Mouse (Mus musculus) small intestine, adult 2 months (tissue): ENCODE measurements around the gene Them7.

ENCODE experiments used
- CTCF ChIP-seq: fragments of 200-500 bp; IDR thresholded peaks from 2 replicates; pipeline ENCODE4 v1.5.1; 2012; ENCODE audit warnings: low read depth, mild to moderate bottlenecking, control low read depth, inconsistent platforms, low read length, moderate library complexity, mixed read lengths; ENCODE audit not compliant: insufficient replicate concordance, insufficient read length; ENCODE audit errors: extremely low read depth
- POLR2A ChIP-seq: fragments of 200-500 bp; IDR thresholded peaks from 2 replicates; pipeline ENCODE4 v1.6.1; 2012; ENCODE audit warnings: low read depth, mild to moderate bottlenecking, control low read depth, inconsistent platforms, low read length, moderate library complexity

- TF ChIP-seq POLR2A, result no peak
- no peak for TF ChIP-seq CTCF
These were observed 4.5 kb upstream of the Them7 start for GRCm38 (mm10) chr2:105219664-105220063.
